Mouse (Mus musculus): ENCODE data around the gene Dennd1a.

DNA sequence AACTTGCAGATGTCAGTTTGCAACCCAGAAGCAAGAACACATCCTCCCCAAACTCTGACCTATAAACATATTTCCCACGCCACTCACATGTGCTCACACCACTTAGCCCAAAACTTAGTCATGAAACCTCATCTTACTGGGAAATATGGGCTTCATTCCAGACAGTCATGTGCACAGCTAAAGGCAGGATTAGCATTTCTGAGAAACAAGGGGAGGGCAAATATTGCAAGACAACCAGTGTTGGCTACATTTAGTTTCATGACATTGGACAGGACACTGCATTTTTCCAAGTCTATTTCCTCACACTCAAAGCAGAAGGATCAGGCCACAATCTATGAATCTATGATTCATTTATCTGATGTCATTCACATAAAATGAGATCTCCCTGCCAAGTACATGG, 4.3 kb upstream of the Dennd1a start:
- TF ChIP-seq EP300 (optimal IDR thresholded peaks at IDR 0.05) = no peak
- TF ChIP-seq CTCF (IDR thresholded peaks at IDR 0.05; ENCODE audit: low read depth) = no peak

Data from stomach, postnatal 0 days (tissue).